Mouse (Mus musculus) stomach, postnatal 0 days (tissue): ENCODE results near the gene Ass1.

Experiments used
- CTCF ChIP-seq: IDR thresholded peaks from 2 replicates; pipeline ENCODE4 v1.5.1; 2016; ENCODE audit warnings: antibody characterized with exemption, low read depth, mild to moderate bottlenecking, moderate library complexity
- EP300 ChIP-seq: optimal IDR thresholded peaks from 2 replicates; pipeline ENCODE3; 2016; ENCODE audit warnings: antibody characterized with exemption

DNA sequence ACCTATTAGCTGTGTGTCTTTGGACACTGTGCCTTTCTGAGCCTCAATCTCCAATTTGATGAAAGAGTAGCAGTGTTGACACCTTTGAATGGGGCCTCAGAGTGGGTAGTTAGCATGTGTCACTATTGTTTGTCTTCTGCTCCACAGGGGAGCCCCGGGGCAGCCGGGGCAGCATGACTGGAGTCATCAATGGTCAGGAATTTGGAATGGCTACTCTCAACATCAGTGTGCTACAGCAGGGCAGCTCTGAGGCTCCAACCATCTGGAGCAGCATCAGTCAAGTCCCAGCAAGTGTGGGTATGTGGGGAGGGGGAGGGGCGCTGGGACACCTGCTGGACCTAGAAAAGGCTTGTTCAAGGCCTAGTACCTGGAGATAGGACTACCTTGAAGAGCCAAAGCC, 19.3 kb upstream of the Ass1 start:
- TF ChIP-seq CTCF = no peak
- TF ChIP-seq EP300 = no peak
